Mouse (Mus musculus) myocyte (in vitro differentiated cells): ENCODE measurements around the gene Cdk5r2. TPM values are rescaled to one million over a fixed set of nuclear protein-coding genes. Genes with fewer than 3 reads are reported as not detected.

ENCODE experiments used
- H3K27me3 ChIP-seq: one replicate; pipeline ENCODE4 v1.6.1; 2011; ENCODE audit not compliant: control insufficient read depth, insufficient read depth, insufficient read length
- H3K36me3 ChIP-seq: one replicate; pipeline ENCODE4 v1.6.1; 2011; ENCODE audit not compliant: control insufficient read depth, insufficient read depth
- H3K4me2 ChIP-seq: one replicate; pipeline ENCODE4 v1.6.1; 2011; ENCODE audit warnings: low read depth, control low read depth
- H3K4me3 ChIP-seq: one replicate; pipeline ENCODE4 v1.5.1; 2011; ENCODE audit warnings: mild to moderate bottlenecking, control low read depth, moderate library complexity
- H3K79me2 ChIP-seq: one replicate; pipeline ENCODE4 v1.6.1; 2011; ENCODE audit not compliant: control insufficient read depth, insufficient read depth
- H3ac ChIP-seq: one replicate; pipeline ENCODE4 v1.6.1; 2011; ENCODE audit not compliant: control insufficient read depth, insufficient read length
- CEBPB ChIP-seq: IDR thresholded peaks from 2 replicates; pipeline ENCODE4 v1.6.1; 2011; ENCODE audit warnings: mild to moderate bottlenecking, moderate library complexity; ENCODE audit not compliant: poor library complexity, insufficient read depth, severe bottlenecking
- E2F4 ChIP-seq: IDR thresholded peaks from one replicate; pipeline ENCODE4 v1.6.1; 2011; ENCODE audit warnings: mild to moderate bottlenecking, control low read depth, moderate library complexity; ENCODE audit not compliant: insufficient read depth
- MAX ChIP-seq: IDR thresholded peaks from one replicate; pipeline ENCODE4 v1.6.1; 2011; ENCODE audit warnings: low read depth, mild to moderate bottlenecking, control low read depth
- MYOD1 ChIP-seq, 3 experiments: IDR thresholded peaks; one replicate each; pipeline ENCODE4 v1.6.1; 2011; ENCODE audit warnings: control low read depth in 2 of 3, low read depth in 2 of 3, mild to moderate bottlenecking in 2 of 3, moderate library complexity in 1 of 3; ENCODE audit not compliant: insufficient read length in 2 of 3, control insufficient read depth in 1 of 3
- MYOG ChIP-seq, 3 experiments: IDR thresholded peaks; one replicate each; pipeline ENCODE4 v1.6.1; 2011; ENCODE audit warnings: control low read depth in 2 of 3, low read depth in 2 of 3, mild to moderate bottlenecking in 2 of 3; ENCODE audit not compliant: insufficient read length in 2 of 3, control insufficient read depth in 1 of 3, insufficient read depth in 1 of 3
- POLR2A ChIP-seq: IDR thresholded peaks from one replicate; pipeline ENCODE4 v1.6.1; 2011; ENCODE audit warnings: low read depth, mild to moderate bottlenecking, control low read depth, moderate library complexity; ENCODE audit not compliant: insufficient read length
- POLR2AphosphoS2 ChIP-seq: IDR thresholded peaks from one replicate; pipeline ENCODE4 v1.6.1; 2011; ENCODE audit warnings: low read depth, control low read depth; ENCODE audit not compliant: insufficient read length
- REST ChIP-seq: IDR thresholded peaks from one replicate; pipeline ENCODE4 v1.6.1; 2011; ENCODE audit warnings: mild to moderate bottlenecking, control low read depth, moderate library complexity; ENCODE audit not compliant: insufficient read depth, insufficient read length
- SRF ChIP-seq: IDR thresholded peaks from one replicate; pipeline ENCODE4 v1.6.1; 2011; ENCODE audit warnings: low read depth; ENCODE audit not compliant: control insufficient read depth, insufficient read length
- TCF12 ChIP-seq: IDR thresholded peaks from one replicate; pipeline ENCODE4 v1.6.1; 2011; ENCODE audit warnings: mild to moderate bottlenecking, control low read depth; ENCODE audit not compliant: poor library complexity, insufficient read depth, severe bottlenecking
- TCF3 ChIP-seq: IDR thresholded peaks from one replicate; pipeline ENCODE4 v1.6.1; 2011; ENCODE audit warnings: low read depth, control low read depth; ENCODE audit not compliant: insufficient read length
- USF1 ChIP-seq: IDR thresholded peaks from one replicate; pipeline ENCODE4 v1.6.1; 2011; ENCODE audit warnings: low read depth, mild to moderate bottlenecking, control low read depth, moderate library complexity
- polyA plus RNA-seq: library from polyadenylated mRNA; unstranded; fragments of >200 nt; fragmentation: generic; extraction: Trizol; gene quantifications from one replicate; pipeline ENCODE4 v1.2.1, GENCODE M21; 2012; ENCODE audit warnings: missing spikeins

Gene Cdk5r2
- polyA plus RNA-seq, 1 experiment: 0.05 TPM

DNA sequence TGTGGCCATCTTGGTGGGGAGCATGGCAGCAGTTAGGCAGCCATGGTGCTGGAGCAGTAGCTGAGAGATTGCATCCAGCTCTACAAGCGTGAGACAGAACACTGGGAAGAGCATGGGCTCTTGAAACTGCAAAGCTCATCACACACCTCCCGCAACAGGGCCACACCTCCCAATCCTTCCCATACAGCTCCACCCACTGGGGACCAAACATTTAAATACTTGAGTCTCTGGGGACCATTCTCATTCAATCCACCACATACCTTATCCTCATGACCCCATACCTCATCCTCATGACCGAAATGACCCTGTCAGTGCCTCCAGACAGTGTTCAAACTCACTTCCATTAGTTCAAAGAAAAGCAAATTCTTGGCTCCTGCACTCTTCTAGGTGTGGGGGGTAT is 21.5 kb upstream of the Cdk5r2 start:
- Histone ChIP-seq H3K36me3 (no peaks in the 10 kb centered on the region), H3K4me2 (no peak overlapping the region), H3K79me2 (no peaks in the 10 kb centered on the region), H3K27me3 (peaks cover 30% of the 10 kb centered on the region), H3K4me3 (no peak overlapping the region), H3ac (no peak overlapping the region)
- TF ChIP-seq SRF: no peak
- TF ChIP-seq POLR2A: no peak
- no peak for TF ChIP-seq TCF12
- no peak for TF ChIP-seq MYOD1 (IDR thresholded peaks at IDR 0.05; ENCODE audit: control insufficient read depth in 1 of 3, insufficient read length in 2 of 3, low read depth in 2 of 3)

DNA sequence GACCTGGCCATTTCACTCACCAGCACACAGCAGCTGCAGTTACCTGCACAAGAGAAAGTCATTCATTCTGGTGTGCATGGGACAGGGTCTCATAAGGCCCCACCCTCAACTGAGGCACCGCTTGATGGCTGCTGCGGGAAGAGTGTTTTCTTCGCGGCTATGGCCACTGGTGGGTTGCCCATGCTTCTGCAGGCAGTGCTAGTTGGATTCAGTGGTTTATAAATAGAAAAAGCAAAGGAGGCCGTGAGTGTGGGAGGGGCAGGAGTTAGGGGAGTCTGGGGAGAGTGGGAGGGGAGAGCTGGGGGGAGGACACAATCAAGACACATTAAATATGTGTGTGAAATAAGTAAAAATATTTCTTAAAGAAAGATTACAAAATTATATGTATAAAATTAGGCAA is 11.6 kb upstream of the Cdk5r2 start:
- Histone ChIP-seq H3K27me3 (peaks cover 48% of the 10 kb centered on the region), H3ac (no peak overlapping the region), H3K79me2 (no peaks in the 10 kb centered on the region), H3K36me3 (no peaks in the 10 kb centered on the region), H3K4me2 (no peak overlapping the region), H3K4me3 (no peak overlapping the region)
- TF ChIP-seq POLR2A (no peak), CEBPB (no peak), TCF12 (no peak), REST (no peak), MYOG (IDR thresholded peaks at IDR 0.05; ENCODE audit: control insufficient read depth in 1 of 3, insufficient read depth in 1 of 3, insufficient read length in 2 of 3, low read depth in 2 of 3) (no peak), E2F4 (no peak), MAX (no peak), TCF3 (no peak), SRF (no peak), MYOD1 (IDR thresholded peaks at IDR 0.05; ENCODE audit: control insufficient read depth in 1 of 3, insufficient read length in 2 of 3, low read depth in 2 of 3) (no peak), POLR2AphosphoS2 (no peak), USF1 (no peak)

DNA sequence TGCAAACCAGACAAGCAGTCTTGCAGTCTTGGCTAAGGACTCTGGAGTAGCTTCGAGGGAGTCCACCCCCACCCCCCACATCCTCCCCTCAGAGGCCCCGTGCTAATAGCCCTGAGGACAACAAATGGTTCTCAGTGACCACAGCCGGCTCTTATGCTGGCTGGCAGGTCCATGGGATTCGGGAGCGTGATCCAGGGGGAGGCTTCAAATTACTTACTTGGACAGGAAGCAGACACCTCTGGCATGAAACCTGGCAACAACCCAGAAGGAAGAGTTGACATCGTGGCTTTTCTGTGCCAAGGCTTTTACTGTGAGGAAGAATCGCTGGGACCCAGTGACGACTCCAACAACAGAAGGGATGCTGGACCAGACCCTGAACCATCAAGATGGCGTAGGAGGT is 8.4 kb upstream of the Cdk5r2 start:
- Histone ChIP-seq H3K36me3 (no peaks in the 10 kb centered on the region), H3K4me3 (no peak overlapping the region), H3K27me3 (peaks cover 62% of the 10 kb centered on the region), H3ac (no peak overlapping the region), H3K79me2 (no peaks in the 10 kb centered on the region), H3K4me2 (no peak overlapping the region)
- TF ChIP-seq SRF: no peak
- no peak for TF ChIP-seq CEBPB
- no peak for TF ChIP-seq MAX
- TF ChIP-seq POLR2A: no peak
- no peak for TF ChIP-seq POLR2AphosphoS2
- TF ChIP-seq E2F4: no peak

DNA sequence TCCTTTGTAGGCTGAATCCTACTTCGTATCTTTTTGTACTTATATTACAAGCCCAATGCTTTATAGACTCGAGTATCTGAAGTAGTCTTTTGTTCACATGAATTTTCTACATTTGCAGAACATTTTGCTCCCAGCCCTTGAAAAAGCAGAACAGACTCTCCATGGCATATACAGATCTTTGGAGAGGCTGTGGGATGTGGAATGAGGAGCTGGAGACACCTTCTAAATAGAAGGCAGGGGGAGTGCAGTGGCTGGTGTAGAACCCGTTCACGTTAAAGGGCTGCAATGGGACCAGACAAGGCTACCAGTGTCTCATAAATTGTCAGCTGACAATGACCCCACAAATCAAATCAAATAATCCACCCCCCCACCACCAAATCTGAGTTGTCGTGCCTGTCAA is 5.8 kb upstream of the Cdk5r2 start:
- Histone ChIP-seq H3K36me3 (no peaks in the 10 kb centered on the region), H3K4me2 (no peak overlapping the region), H3ac (no peak overlapping the region), H3K27me3 (peaks cover 71% of the 10 kb centered on the region), H3K79me2 (no peaks in the 10 kb centered on the region), H3K4me3 (no peak overlapping the region)
- TF ChIP-seq POLR2A (no peak), TCF12 (no peak), MYOD1 (IDR thresholded peaks at IDR 0.05; ENCODE audit: control insufficient read depth in 1 of 3, insufficient read length in 2 of 3, low read depth in 2 of 3) (no peak), USF1 (no peak), REST (no peak), MYOG (IDR thresholded peaks at IDR 0.05; ENCODE audit: control insufficient read depth in 1 of 3, insufficient read depth in 1 of 3, insufficient read length in 2 of 3, low read depth in 2 of 3) (no peak), CEBPB (no peak), SRF (no peak), E2F4 (no peak), TCF3 (no peak), MAX (no peak), POLR2AphosphoS2 (no peak)

DNA sequence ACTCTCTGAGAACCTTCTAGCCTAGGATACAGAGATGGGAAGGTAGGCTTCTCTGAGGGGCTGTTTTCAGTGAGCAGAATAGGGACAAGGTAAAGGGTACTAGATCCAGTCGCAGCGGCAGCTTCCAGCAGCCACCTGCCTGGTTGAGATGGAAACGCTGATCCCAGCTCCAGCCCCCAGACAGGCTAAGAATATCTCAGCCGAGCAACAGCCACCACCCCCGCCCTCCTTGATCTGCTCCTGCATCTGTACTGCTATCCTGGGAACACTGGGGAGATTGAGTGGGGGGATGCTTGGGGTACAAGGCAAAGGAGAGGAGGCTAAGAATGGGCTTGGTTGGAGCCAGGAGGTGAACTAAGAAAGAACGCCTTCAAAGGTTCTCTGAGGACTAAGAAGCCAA is 4.5 kb upstream of the Cdk5r2 start:
- H3ac ChIP-seq: no peak overlapping the region
- no peak overlapping the region for H3K4me3 ChIP-seq

More for the DNA sequence above, 4.5 kb upstream of the Cdk5r2 start:
- no peaks in the 10 kb centered on the region for H3K79me2 ChIP-seq
- no peaks in the 10 kb centered on the region for H3K36me3 ChIP-seq
- no peak overlapping the region for H3K4me2 ChIP-seq
- H3K27me3 ChIP-seq: peaks cover 76% of the 10 kb centered on the region
- TF ChIP-seq CEBPB (no peak), E2F4 (no peak), POLR2AphosphoS2 (no peak), POLR2A (no peak), MYOG (IDR thresholded peaks at IDR 0.05; ENCODE audit: control insufficient read depth in 1 of 3, insufficient read depth in 1 of 3, insufficient read length in 2 of 3, low read depth in 2 of 3) (no peak), TCF3 (no peak), USF1 (no peak), MYOD1 (IDR thresholded peaks at IDR 0.05; ENCODE audit: control insufficient read depth in 1 of 3, insufficient read length in 2 of 3, low read depth in 2 of 3) (no peak), SRF (no peak), TCF12 (no peak), MAX (no peak), REST (no peak)
